Mouse (Mus musculus): ENCODE measurements around the gene Gtf2a1l. TPM values are rescaled to one million over a fixed set of nuclear protein-coding genes. Genes with fewer than 3 reads are reported as not detected.
A peak's percentile ranks its signal among the peaks of the same experiment; 100 is the strongest.

The Gtf2a1l gene
- polyA plus RNA-seq, 1 experiment = not detected

DNA sequence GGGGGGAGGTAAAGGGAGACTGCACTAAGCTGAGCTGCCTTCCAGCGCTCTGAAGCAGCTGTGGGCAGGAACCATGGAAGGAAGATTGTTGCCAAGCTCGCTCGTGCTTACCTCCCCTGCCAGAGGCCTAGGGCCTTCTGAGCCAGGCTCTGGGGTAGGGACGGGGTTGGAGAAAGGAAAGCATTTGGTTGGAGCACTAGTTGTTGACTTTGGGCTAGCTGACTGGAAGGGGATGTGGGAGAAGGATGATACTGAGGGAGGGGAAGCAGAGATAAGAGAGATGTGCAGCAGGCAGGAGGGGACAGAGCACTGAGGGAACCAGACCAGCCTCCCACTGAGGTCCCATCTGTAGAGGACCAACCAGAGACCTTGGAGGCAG lies 39.1 kb upstream of the Gtf2a1l start:
- Histone ChIP-seq H3K27ac (ENCODE audit: insufficient read depth, low read length) (peak overlapping the region; percentile 97), H3K4me1 (ENCODE audit: control insufficient read depth, insufficient read depth, low read length) (peaks cover 12% of the 10 kb centered on the region; the same call in 1 of the 2 replicates), H3K4me3 (ENCODE audit: insufficient read depth, low read length) (peak overlapping the region; percentile 36)
- TF ChIP-seq CTCF (IDR thresholded peaks at IDR 0.05; ENCODE audit: borderline replicate concordance, insufficient read depth, low read length) = no peak
- peak; percentile 48 for TF ChIP-seq POLR2A (IDR thresholded peaks at IDR 0.05; ENCODE audit: low read depth, low read length)

DNA sequence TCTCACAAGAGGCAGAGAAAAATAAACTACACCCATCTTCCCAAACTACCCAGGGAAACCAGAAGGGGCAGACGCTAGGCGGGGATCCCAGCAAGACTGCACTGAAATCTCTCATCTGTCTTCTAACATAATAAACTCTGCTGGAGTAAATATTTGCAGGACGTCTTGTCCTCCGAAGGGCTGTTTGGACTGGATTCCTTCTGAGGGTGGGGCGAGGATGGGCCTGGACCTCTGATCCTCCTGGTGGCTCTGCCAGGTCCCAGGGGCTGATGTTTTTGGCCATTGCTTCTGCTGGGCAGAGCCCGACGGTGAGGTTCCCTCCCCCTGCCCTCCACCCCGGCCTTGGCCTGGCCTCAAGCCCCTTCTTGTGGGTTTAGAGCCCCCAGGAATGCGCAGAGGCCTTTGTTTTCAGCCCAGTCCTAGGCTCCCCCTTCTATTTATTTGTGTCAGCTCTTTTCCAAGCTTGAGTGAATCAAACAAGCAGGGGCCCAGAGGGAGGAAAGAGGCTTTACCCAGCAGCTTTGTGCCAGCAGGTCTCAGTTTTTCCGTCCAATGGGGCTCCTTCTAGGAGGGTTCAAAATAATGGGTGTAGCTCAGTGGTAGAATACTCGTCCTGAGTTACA lies 38.4 kb upstream of the Gtf2a1l start:
- peaks cover 12% of the 10 kb centered on the region; the same call in 1 of the 2 replicates for H3K4me1 ChIP-seq (ENCODE audit: control insufficient read depth, insufficient read depth, low read length)
- H3K4me3 ChIP-seq (ENCODE audit: insufficient read depth, low read length) = peak overlapping the region; percentile 36
- H3K27ac ChIP-seq (ENCODE audit: insufficient read depth, low read length) = peak overlapping the region; percentile 97
- TF ChIP-seq POLR2A (IDR thresholded peaks at IDR 0.05; ENCODE audit: low read depth, low read length) = no peak
- TF ChIP-seq CTCF (IDR thresholded peaks at IDR 0.05; ENCODE audit: borderline replicate concordance, insufficient read depth, low read length) = no peak

DNA sequence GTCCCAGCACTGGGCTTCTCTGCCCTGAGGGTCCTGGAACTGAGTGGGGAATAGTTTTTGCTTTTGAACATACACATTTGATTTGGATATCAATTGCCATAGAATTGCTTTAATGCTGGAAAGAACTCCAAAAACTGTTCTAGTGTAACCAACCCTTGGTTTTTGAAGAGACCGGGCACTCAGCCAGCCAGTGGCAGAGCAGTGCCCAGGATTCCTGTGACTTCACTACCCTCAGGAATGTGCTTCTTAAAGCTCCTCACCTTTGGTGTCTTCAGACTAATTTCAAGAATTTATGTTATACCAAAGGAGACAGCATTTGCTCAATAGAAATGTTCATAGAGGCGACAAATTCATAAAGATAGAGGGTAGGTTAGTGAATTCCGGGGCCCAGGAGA lies 37.9 kb upstream of the Gtf2a1l start:
- TF ChIP-seq CTCF (IDR thresholded peaks at IDR 0.05; ENCODE audit: borderline replicate concordance, insufficient read depth, low read length) = no peak
- TF ChIP-seq POLR2A (IDR thresholded peaks at IDR 0.05; ENCODE audit: low read depth, low read length) = no peak
- peaks cover 13% of the 10 kb centered on the region; the same call in 1 of the 2 replicates for H3K4me1 ChIP-seq (ENCODE audit: control insufficient read depth, insufficient read depth, low read length)
- H3K27ac ChIP-seq (ENCODE audit: insufficient read depth, low read length) = peak overlapping the region; percentile 97

DNA sequence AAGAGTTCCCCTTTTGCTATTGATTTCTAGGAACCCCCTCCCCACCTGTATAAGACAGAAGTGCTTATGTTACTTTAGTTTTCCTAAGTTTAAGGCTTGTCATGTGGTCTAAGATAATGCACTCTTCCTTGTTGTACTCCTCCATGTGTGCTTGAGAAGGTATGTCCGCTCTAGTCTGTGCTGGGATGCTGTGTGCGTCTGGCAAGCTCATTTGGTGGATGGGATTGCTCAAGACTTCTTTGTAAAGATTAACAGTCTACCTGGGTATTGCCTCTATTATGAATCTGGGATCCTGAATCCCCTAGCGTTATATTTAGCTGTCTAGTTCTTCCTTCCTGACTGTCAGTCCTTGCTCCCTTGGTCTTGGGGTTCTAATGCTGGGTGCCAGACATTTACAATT lies 35.8 kb upstream of the Gtf2a1l start:
- no peak overlapping the region for H3K4me3 ChIP-seq (ENCODE audit: insufficient read depth, low read length)
- no peak for TF ChIP-seq POLR2A (IDR thresholded peaks at IDR 0.05; ENCODE audit: low read depth, low read length)
- TF ChIP-seq CTCF (IDR thresholded peaks at IDR 0.05; ENCODE audit: borderline replicate concordance, insufficient read depth, low read length) = no peak
- H3K27ac ChIP-seq (ENCODE audit: insufficient read depth, low read length) = no peak overlapping the region
- 0 out of 2 replicates have a peak, but pooled peaks cover 14% of the 10 kb centered on the region for H3K4me1 ChIP-seq (ENCODE audit: control insufficient read depth, insufficient read depth, low read length)

More for the DNA sequence above, 37.9 kb upstream of the Gtf2a1l start:
- peak overlapping the region; percentile 36 for H3K4me3 ChIP-seq (ENCODE audit: insufficient read depth, low read length)

DNA sequence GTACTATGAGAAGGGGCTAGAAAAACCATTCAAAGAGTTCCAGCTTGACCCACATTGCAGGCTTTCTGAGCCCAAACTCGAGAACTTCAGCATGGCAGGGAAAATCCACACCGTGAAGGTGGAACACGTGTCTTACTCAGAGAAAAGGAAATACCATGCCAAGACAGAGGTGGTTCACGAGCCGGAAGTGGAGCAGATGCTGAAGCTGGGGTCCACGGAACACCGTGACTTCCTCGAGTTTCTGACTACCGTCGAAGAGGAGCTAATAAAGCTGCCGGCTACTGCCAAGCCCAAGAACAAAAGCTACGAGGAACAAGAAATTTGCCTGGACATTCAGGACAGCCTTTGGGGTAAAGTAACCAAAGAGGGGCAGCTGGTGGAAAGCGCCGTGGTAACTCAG lies 32.4 kb upstream of the Gtf2a1l start:
- 0 out of 2 replicates have a peak, but pooled peaks cover 8% of the 10 kb centered on the region for H3K4me1 ChIP-seq (ENCODE audit: control insufficient read depth, insufficient read depth, low read length)
- H3K4me3 ChIP-seq (ENCODE audit: insufficient read depth, low read length) = no peak overlapping the region
- H3K27ac ChIP-seq (ENCODE audit: insufficient read depth, low read length) = no peak overlapping the region
- TF ChIP-seq CTCF (IDR thresholded peaks at IDR 0.05; ENCODE audit: borderline replicate concordance, insufficient read depth, low read length) (no peak), POLR2A (IDR thresholded peaks at IDR 0.05; ENCODE audit: low read depth, low read length) (no peak)

DNA sequence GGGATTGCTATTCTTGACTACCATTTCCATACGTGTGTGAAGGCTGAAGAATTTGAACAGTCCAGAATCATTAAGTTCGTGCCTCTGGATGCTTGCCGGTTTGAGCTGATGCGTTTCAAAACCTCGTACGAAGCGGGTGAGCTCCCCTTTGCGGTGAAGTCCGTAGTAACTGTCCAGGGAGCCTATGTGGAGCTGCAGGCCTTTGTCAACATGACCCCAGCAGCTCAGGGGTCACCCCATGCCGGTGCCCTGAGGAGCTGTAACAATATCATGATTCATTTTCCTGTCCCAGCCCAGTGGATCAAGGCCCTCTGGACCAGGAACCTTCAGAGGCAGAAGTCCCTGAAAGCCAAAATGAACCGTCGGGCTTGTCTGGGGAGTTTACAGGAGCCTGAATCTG lies 31.9 kb upstream of the Gtf2a1l start:
- Histone ChIP-seq H3K4me3 (ENCODE audit: insufficient read depth, low read length) (no peak overlapping the region), H3K4me1 (ENCODE audit: control insufficient read depth, insufficient read depth, low read length) (0 out of 2 replicates have a peak, but pooled peaks cover 8% of the 10 kb centered on the region), H3K27ac (ENCODE audit: insufficient read depth, low read length) (no peak overlapping the region)
- peak; percentile 11; the same call in 1 of the 2 replicates for TF ChIP-seq CTCF (IDR thresholded peaks at IDR 0.05; ENCODE audit: borderline replicate concordance, insufficient read depth, low read length)
- TF ChIP-seq POLR2A (IDR thresholded peaks at IDR 0.05; ENCODE audit: low read depth, low read length) = no peak

DNA sequence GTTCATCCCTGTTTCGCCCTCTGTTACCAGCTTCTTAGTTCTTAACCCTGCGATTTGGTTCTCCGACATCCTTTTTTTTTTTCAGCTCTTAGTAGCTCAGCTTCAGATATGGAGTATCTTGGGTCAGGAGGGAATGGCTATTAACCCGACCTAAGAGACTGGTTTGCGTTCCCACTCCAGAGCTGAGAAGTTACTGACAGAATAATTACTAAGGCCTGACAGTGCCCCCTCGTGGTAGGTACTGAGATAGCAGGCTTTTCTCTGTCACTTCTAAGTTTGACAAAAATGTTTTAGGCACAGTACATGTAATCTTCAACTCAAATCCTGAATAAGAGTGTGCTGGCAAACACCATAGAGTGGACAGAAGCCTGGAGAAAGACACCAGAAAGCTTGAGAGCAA lies 27.4 kb upstream of the Gtf2a1l start:
- TF ChIP-seq CTCF (IDR thresholded peaks at IDR 0.05; ENCODE audit: borderline replicate concordance, insufficient read depth, low read length) (0 out of 2 replicates have a peak, but pooled peaks have one; percentile 14), POLR2A (IDR thresholded peaks at IDR 0.05; ENCODE audit: low read depth, low read length) (no peak)
- Histone ChIP-seq H3K4me1 (ENCODE audit: control insufficient read depth, insufficient read depth, low read length) (0 out of 2 replicates have a peak, but pooled peaks cover 2% of the 10 kb centered on the region), H3K27ac (ENCODE audit: insufficient read depth, low read length) (no peak overlapping the region), H3K4me3 (ENCODE audit: insufficient read depth, low read length) (no peak overlapping the region)

DNA sequence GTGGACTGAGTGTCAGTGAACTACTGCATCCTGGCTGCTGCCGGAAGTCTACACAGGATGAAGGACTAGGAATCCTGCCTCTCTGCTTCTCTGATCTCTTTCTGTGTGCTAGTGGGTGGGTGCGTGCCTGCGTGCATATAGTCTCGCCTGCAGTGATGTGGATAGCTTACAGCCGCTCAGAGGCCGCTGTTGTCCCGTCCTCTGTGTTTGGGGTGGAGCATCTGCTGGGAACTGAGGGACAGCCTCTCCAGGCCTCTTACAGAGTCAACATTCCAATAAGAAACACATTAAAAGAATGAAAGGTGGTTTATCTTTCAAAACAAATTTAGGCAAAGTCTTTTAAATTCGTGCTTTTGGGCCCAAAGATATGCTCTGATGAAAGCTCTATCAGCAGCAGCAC lies 26.6 kb upstream of the Gtf2a1l start:
- H3K4me3 ChIP-seq (ENCODE audit: insufficient read depth, low read length) = no peak overlapping the region
- TF ChIP-seq CTCF (IDR thresholded peaks at IDR 0.05; ENCODE audit: borderline replicate concordance, insufficient read depth, low read length) = no peak
- no peak for TF ChIP-seq POLR2A (IDR thresholded peaks at IDR 0.05; ENCODE audit: low read depth, low read length)
- H3K4me1 ChIP-seq (ENCODE audit: control insufficient read depth, insufficient read depth, low read length) = no peaks in the 10 kb centered on the region
- no peak overlapping the region for H3K27ac ChIP-seq (ENCODE audit: insufficient read depth, low read length)

DNA sequence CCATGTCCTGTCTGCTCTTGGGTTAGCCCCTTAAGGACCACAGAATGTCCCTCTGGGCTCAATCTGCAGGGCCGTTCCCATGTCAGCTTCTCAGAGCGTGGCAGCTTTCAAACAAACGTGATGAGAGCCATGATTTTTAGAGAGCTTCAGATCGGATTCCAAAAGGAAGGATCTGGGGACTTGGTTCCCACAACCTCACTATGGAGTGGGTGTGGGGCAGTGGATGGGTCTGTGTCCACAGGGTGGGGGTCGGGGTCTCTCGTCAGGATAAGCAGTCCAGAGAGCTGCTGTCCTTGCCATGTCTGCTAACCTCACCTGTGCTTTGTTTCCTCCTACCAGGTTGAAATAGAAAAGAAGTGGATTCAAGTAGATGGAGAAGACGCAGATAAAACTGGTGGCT lies 23.6 kb upstream of the Gtf2a1l start:
- H3K27ac ChIP-seq (ENCODE audit: insufficient read depth, low read length) = no peak overlapping the region
- H3K4me3 ChIP-seq (ENCODE audit: insufficient read depth, low read length) = no peak overlapping the region
- H3K4me1 ChIP-seq (ENCODE audit: control insufficient read depth, insufficient read depth, low read length) = no peaks in the 10 kb centered on the region
- TF ChIP-seq POLR2A (IDR thresholded peaks at IDR 0.05; ENCODE audit: low read depth, low read length) (no peak), CTCF (IDR thresholded peaks at IDR 0.05; ENCODE audit: borderline replicate concordance, insufficient read depth, low read length) (no peak)

DNA sequence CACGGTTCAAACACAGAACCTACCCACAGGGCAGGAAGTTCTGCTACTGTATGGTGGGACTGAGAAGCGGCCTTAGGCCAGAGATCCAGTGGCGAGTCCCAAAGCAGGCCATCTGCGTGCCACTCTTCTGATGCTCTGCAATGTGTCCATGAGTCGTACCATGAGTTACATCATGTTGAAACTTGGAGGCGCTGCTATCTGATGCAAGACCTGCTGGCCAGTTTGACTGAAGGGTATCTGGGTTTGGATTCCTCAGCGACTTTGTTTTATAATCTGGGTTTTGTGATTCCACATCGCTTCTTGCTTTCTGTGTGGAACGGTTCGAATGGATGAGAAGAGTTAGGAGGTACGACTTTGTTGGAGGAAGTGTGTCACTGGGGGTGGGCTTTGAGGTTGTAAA lies 23.2 kb upstream of the Gtf2a1l start:
- Histone ChIP-seq H3K4me3 (ENCODE audit: insufficient read depth, low read length) (no peak overlapping the region), H3K4me1 (ENCODE audit: control insufficient read depth, insufficient read depth, low read length) (no peaks in the 10 kb centered on the region), H3K27ac (ENCODE audit: insufficient read depth, low read length) (no peak overlapping the region)
- TF ChIP-seq CTCF (IDR thresholded peaks at IDR 0.05; ENCODE audit: borderline replicate concordance, insufficient read depth, low read length) (no peak), POLR2A (IDR thresholded peaks at IDR 0.05; ENCODE audit: low read depth, low read length) (no peak)
